Mouse (Mus musculus) v-Abl transformed pro-B cells (cell line): ENCODE results near the gene Ehmt2.

Experiments
- in situ Hi-C, 2 experiments: fragments of 400-800 bp; cut with MboI; formaldehyde crosslinking; loops; one replicate each; pipeline ENCODE4 v1.15.1; 2025; ENCODE audit not compliant: unreplicated experiment in 2 of 2

The Ehmt2 gene

DNA sequence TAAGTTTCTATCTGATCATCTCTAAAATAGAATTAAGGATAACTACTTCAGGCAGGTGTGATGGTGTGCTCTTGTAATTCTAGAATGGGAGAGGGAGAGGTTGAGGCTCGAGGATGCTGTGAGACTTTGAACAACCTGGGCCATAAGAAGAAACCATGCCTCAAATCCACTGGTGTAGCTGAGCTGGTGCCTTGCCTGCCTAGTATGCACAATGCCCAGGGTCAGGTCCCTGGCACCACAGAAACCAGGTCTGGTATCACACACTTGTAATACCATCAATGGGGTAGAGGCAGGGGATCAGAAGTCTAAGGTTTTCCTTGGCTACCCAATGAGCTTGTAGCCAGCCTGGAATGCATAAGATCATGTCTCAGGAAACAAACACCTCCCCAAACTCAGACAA is 64.6 kb downstream of the Ehmt2 start:
- in situ Hi-C loops = no loop called here
